In the genomic region with DNA sequence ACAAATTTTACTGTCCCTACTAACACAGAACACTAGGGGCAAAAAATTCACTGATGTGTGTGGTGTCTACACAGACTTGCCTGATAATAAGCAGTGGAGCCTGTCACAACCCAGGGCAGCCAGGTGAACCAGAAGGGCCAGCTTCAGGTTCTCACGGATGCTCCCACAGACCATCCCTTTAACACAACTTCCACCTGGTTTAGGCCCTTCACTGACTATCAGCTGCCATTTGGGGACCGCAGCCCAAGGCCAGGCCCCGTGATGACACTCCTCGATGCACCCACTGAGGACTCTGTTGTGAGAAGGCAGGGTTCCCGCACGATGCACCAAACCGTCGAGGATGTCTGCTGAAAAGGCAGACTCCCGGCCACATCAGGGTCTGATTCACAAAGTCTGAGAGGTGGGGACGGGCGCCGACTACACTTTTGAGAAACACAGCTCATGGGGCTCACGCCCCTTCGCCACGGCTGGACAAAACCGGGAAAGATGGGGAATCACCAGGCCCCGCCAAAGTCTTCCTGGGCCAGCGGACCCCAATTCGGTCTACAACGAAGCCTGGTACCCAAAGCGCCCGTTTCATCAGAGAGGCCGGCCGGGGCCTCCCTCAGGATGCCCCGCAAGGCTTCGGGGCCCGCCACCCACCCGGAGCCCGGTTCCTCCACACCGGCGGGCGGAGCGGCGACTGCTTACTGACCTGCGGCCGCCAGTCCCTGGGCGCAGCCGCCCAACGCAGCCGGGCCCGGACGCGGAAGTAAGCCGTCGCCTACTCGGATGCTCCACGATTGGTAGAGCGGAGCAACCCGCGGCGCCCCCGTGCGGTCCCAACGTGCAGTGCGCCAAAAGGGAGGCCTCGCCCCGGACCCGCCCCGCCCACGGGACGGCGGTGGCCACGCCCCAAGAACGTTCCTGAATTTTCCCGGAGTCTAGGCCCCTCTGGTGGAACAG, we compare ENCODE assay signal across 8 mouse cellular contexts. TPM values are rescaled to one million over a fixed set of nuclear protein-coding genes. Genes with fewer than 3 reads are reported as not detected.
DNase-seq lines count a peak whose midpoint lies in the region; ATAC-seq and TF ChIP-seq lines count a peak whose summit lies in the region.

No protein-coding gene starts in this region.

- H3K9ac ChIP-seq in forebrain, postnatal 0 days = peak overlapping the region; percentile 91
- H3K9ac ChIP-seq in lung, embryonic 15.5 days = peak overlapping the region; percentile 98

- ATAC-seq in G1E (ENCODE audit: extremely low read depth, insufficient number of reproducible peaks, low FRiP score, poor library complexity, severe bottlenecking) = peak; percentile 87
- peak; percentile 98 for ATAC-seq in forebrain, postnatal 0 days
- peak; percentile 98 for ATAC-seq in lung, embryonic 15.5 days (ENCODE audit: borderline replicate concordance, extremely low read depth, low FRiP score, low TSS enrichment)

- TF ChIP-seq CTCF in G1E (IDR thresholded peaks at IDR 0.05; ENCODE audit: low read depth, low read length) = peak; percentile 73
- peak; percentile 92 for TF ChIP-seq CTCF in forebrain, postnatal 0 days (IDR thresholded peaks at IDR 0.05; ENCODE audit: low read depth)

- H3K4me2 ChIP-seq in forebrain, postnatal 0 days (ENCODE audit: low read depth) = peak overlapping the region; percentile 69
- H3K4me2 ChIP-seq in lung, embryonic 15.5 days = peak overlapping the region; percentile 90

- H3K36me3 ChIP-seq in G1E (replicated peaks) = peaks cover 28% of the 10 kb centered on the region
- peaks cover 9% of the 10 kb centered on the region; the same call in 1 of the 2 replicates for H3K36me3 ChIP-seq in forebrain, postnatal 0 days (ENCODE audit: insufficient read depth)
- peaks cover 11% of the 10 kb centered on the region; the same call in 1 of the 2 replicates for H3K36me3 ChIP-seq in lung, embryonic 15.5 days

- H3K4me1 ChIP-seq in G1E (ENCODE audit: insufficient read depth, low read depth, low read length) = peaks cover 12% of the 10 kb centered on the region
- H3K4me1 ChIP-seq in forebrain, postnatal 0 days (ENCODE audit: insufficient read depth) = peaks cover 8% of the 10 kb centered on the region; the same call in 1 of the 2 replicates
- peaks cover 12% of the 10 kb centered on the region for H3K4me1 ChIP-seq in lung, embryonic 15.5 days

- peak overlapping the region; percentile 80 for H3K4me3 ChIP-seq in G1E (ENCODE audit: low read depth, low read length)
- peak overlapping the region; percentile 91 for H3K4me3 ChIP-seq in forebrain, postnatal 0 days (ENCODE audit: low read depth, low read length)
- H3K4me3 ChIP-seq in lung, embryonic 15.5 days = peak overlapping the region; percentile 92

- no peaks in the 10 kb centered on the region for H3K9me3 ChIP-seq in G1E (replicated peaks)
- H3K9me3 ChIP-seq in forebrain, postnatal 0 days (ENCODE audit: low read length) = no peaks in the 10 kb centered on the region
- H3K9me3 ChIP-seq in lung, embryonic 15.5 days = no peaks in the 10 kb centered on the region

- H3K27me3 ChIP-seq in G1E (ENCODE audit: insufficient read depth, low read length) = peaks cover 12% of the 10 kb centered on the region; the same call in 1 of the 2 replicates
- no peaks in the 10 kb centered on the region for H3K27me3 ChIP-seq in forebrain, postnatal 0 days (ENCODE audit: insufficient read depth, low read length)
- no peaks in the 10 kb centered on the region for H3K27me3 ChIP-seq in lung, embryonic 15.5 days

- WGBS in forebrain, postnatal 0 days = under 1% methylated on average over 64 of the region's 65 CpGs
- under 1% methylated on average over 65 of the region's 65 CpGs for WGBS in lung, embryonic 15.5 days

- peak overlapping the region; percentile 84 for H3K27ac ChIP-seq in forebrain, postnatal 0 days (ENCODE audit: low read depth, low read length)
- peak overlapping the region; percentile 75 for H3K27ac ChIP-seq in lung, embryonic 15.5 days

- peak; percentile 98 for DNase-seq in G1E (ENCODE audit: low spot score)
- DNase-seq in cerebellum, adult 18-20 months = peak; percentile 95 to 97
- peak; percentile 96 for DNase-seq in forebrain, postnatal 0 days
- peak; percentile 99 for DNase-seq in heart, postnatal 4 days
- DNase-seq in layer of hippocampus, adult 8-10 months (ENCODE audit: low spot score in 2 of 2) = peak; percentile 88 to 96
- peak; percentile 90 for DNase-seq in ovary, adult 18-20 months (ENCODE audit: low spot score)
- DNase-seq in thymus, postnatal 0 days (ENCODE audit: low spot score) = peak; percentile 88

RNA-seq across cellular contexts. Expression of gene Sgo2a, which starts 26.2 kb away (rescaled TPM):
- total RNA-seq in G1E (2014; fragmentation: Nextera tagmentation) = 86.1 and 93.9 TPM in 2 replicates
- 41.1 and 49.8 TPM in 2 replicates for total RNA-seq in G1E (2017)
- polyA plus RNA-seq in G1E (2012) = 3.3 and 3.4 TPM in 2 replicates
- total RNA-seq in forebrain, postnatal 0 days (2014; rRNA removed) = 2.6 and 4.0 TPM in 2 replicates
- polyA plus RNA-seq in forebrain, postnatal 0 days (2015; fragmentation: Nextera tagmentation; extraction: Ambion mirVana) = 1.8 and 2.0 TPM in 2 replicates
- total RNA-seq in heart, postnatal 4 days (2021) = 10 to 100 TPM; 18.0 to 22.5 TPM
- under 1 TPM; 0.36 to 0.67 (median 0.40) TPM for total RNA-seq in layer of hippocampus, adult 8-10 months (2022)
- polyA plus RNA-seq in lung, embryonic 15.5 days (2015; fragmentation: Nextera tagmentation; extraction: Ambion mirVana) = 24.7 and 25.4 TPM in 2 replicates
- 16.9 and 18.6 TPM in 2 replicates for polyA plus RNA-seq in thymus, postnatal 0 days (2015; fragmentation: Nextera tagmentation; extraction: Ambion mirVana)

RNA-seq across cellular contexts. Expression of gene Kctd18, which starts 49.2 kb away (rescaled TPM):
- 26.4 and 30.6 TPM in 2 replicates for total RNA-seq in G1E (2014; fragmentation: Nextera tagmentation)
- total RNA-seq in G1E (2017) = 44.0 and 52.7 TPM in 2 replicates
- polyA plus RNA-seq in G1E (2012) = 18.2 and 18.7 TPM in 2 replicates
- 41.2 and 57.6 TPM in 2 replicates for total RNA-seq in forebrain, postnatal 0 days (2014; rRNA removed)
- 21.8 and 27.5 TPM in 2 replicates for polyA plus RNA-seq in forebrain, postnatal 0 days (2015; fragmentation: Nextera tagmentation; extraction: Ambion mirVana)
- total RNA-seq in heart, postnatal 4 days (2021) = 10 to 100 TPM; 10.4 to 10.9 TPM
- total RNA-seq in layer of hippocampus, adult 8-10 months (2022) = 10 to 100 TPM; 19.3 to 22.8 (median 20.5) TPM
- polyA plus RNA-seq in lung, embryonic 15.5 days (2015; fragmentation: Nextera tagmentation; extraction: Ambion mirVana) = 16.8 and 17.7 TPM in 2 replicates
- 18.3 and 20.1 TPM in 2 replicates for polyA plus RNA-seq in thymus, postnatal 0 days (2015; fragmentation: Nextera tagmentation; extraction: Ambion mirVana)

Comparison
In these comparisons a context has a peak if more than half of its experiments do, and no peak if none do; other contexts are left out.
1. Peak in every context shown above with its lines: DNase-seq, ATAC-seq, H3K4me3 ChIP-seq and H3K27ac ChIP-seq.